Mouse (Mus musculus) heart, postnatal 0 days (tissue): ENCODE measurements around the gene Lgals4. TPM values are rescaled to one million over a fixed set of nuclear protein-coding genes. Genes with fewer than 3 reads are reported as not detected.

Experiments used
- ATAC-seq: fragments of 200-750 bp; cut with Nextera tagmentation; 2 replicates; pipeline ENCODE4 v1.8.0; 2017; ENCODE audit warnings: low read depth, moderate number of reproducible peaks, moderate library complexity; ENCODE audit not compliant: insufficient read depth
- DNase-seq: peaks from one replicate; pipeline ENCODE4 v3.0.0-alpha.2; 2016; ENCODE audit warnings: low spot score
- H3K27ac ChIP-seq: fragments of 300-500 bp; sonication (generic); 2 replicates; pipeline ENCODE4 v1.5.1; 2014; ENCODE audit warnings: low read depth, mild to moderate bottlenecking
- H3K27me3 ChIP-seq: fragments of 300-500 bp; sonication (generic); 2 replicates; pipeline ENCODE4 v1.6.1; 2014; ENCODE audit warnings: low read length, mixed read lengths; ENCODE audit not compliant: control insufficient read depth, insufficient read depth
- H3K36me3 ChIP-seq: fragments of 300-500 bp; sonication (generic); replicated peaks from 2 replicates; pipeline ENCODE4 v1.6.1; 2014; ENCODE audit warnings: low read length, mixed read lengths; ENCODE audit not compliant: control insufficient read depth, insufficient read depth
- H3K4me1 ChIP-seq: fragments of 300-500 bp; sonication (generic); 2 replicates; pipeline ENCODE4 v1.6.1; 2014; ENCODE audit warnings: antibody characterized with exemption; ENCODE audit not compliant: control insufficient read depth, insufficient read depth
- H3K4me2 ChIP-seq: fragments of 300-500 bp; sonication (generic); 2 replicates; pipeline ENCODE4 v1.6.1; 2014; ENCODE audit warnings: low read depth, mild to moderate bottlenecking, low read length, moderate library complexity
- H3K4me3 ChIP-seq: fragments of 300-500 bp; sonication (generic); 2 replicates; pipeline ENCODE4 v1.5.1; 2014; ENCODE audit warnings: low read depth, low read length
- H3K9ac ChIP-seq: fragments of 300-500 bp; sonication (generic); replicated peaks from 2 replicates; pipeline ENCODE4 v1.6.1; 2014; ENCODE audit warnings: low read depth, low read length, mixed read lengths
- H3K9me3 ChIP-seq: fragments of 300-500 bp; sonication (generic); replicated peaks from 2 replicates; pipeline ENCODE4 v1.6.1; 2016; ENCODE audit warnings: low read length; ENCODE audit not compliant: control insufficient read depth
- CTCF ChIP-seq: IDR thresholded peaks from 2 replicates; pipeline ENCODE4 v1.5.1; 2016; ENCODE audit warnings: antibody characterized with exemption, control low read depth, low read depth
- EP300 ChIP-seq: IDR thresholded peaks from 2 replicates; pipeline ENCODE4 v1.6.1; 2016; ENCODE audit warnings: antibody characterized with exemption, low read depth
- WGBS: fragments of 180-500 bp; shearing (Covaris S2); extraction: QIAGEN DNeasy Blood & Tissue Kit; methylation state at CpG from one replicate; pipeline ENCODE4 v1.1.7; 2014; 5-methylcytosine and 5-hydroxymethylcytosine counted together
- polyA plus RNA-seq: library from polyadenylated mRNA; unstranded; fragments of >200 nt; fragmentation: Nextera tagmentation; extraction: Ambion mirVana; gene quantifications from 2 replicates; pipeline ENCODE4 v1.2.1, GENCODE M21; 2015
- total RNA-seq: library from RNA; depleted of rRNA; stranded (reverse); fragments of >200 nt; gene quantifications from 2 replicates; pipeline ENCODE4 v1.2.3, GENCODE M21; 2014; ENCODE audit warnings: low replicate concordance

Lgals4 gene
- total and polyA plus RNA-seq, 2 experiments from 2014 or later: 24.1 to 30.9 TPM

DNA sequence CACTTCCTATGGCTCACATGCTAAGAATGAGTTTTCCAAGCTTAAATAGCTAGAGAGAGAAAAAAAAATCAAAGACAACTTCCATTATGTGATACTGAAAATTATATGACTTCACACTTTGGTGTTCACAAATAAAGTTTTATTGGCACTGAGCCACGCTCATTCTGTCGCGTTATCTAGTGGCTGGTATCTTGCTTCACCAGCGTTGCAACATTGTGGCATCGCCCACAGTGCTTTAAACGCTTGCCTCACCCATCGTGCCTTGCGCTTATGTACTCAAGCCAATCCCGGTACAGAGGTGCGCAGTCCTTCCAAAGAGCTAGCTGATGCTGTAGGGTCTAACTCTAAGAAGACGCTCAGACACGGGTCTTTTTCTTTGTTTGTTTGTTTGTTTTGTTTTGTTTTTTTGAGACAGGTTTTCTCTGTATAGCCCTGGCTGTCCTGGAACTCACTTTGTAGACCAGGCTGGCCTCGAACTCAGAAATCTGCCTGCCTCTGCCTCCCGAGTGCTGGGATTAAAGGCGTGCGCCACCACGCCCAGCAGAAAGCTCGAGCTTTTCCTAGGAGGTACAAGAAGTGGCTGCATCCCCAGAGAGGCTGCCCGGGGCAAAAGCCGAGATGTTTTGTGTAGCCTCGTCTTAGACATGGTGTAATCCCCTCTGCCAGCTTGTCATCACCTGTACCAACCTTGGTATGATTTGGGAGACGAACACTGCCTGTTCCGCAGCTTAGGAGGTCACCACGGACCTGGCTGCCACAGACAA is 37.4 kb downstream of the Lgals4 start:
- ATAC-seq: no peak
- TF ChIP-seq CTCF: no peak
- TF ChIP-seq EP300: no peak
- no peaks in the 10 kb centered on the region for H3K27me3 ChIP-seq
- no peaks in the 10 kb centered on the region for H3K9me3 ChIP-seq
- H3K9ac ChIP-seq: no peak overlapping the region
- H3K27ac ChIP-seq: no peak overlapping the region
- no peaks in the 10 kb centered on the region for H3K4me1 ChIP-seq
- DNase-seq: no peak
- H3K36me3 ChIP-seq: no peaks in the 10 kb centered on the region
- no peak overlapping the region for H3K4me3 ChIP-seq
- 74% methylated on average over 24 of the region's 24 CpGs for WGBS
- no peak overlapping the region for H3K4me2 ChIP-seq

DNA sequence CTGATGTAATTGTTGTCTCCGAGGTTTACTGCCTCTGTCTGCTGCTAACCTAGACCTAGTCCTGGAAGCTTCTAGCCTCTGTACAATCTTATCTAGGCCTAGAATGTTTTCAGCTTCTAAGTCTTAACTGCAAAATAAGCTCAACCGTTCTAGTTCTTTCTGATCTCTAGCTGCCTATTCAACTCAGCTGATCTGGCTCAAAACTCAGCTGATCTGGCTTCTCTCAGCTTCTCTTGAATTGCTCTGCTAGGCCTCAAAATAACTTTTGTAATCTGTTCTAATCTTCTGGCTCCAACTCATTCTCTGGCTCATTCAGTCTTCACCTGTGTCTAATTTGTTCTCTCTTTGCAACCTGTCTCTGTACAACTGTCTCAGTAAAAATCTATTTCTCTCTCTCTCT is 40.9 kb downstream of the Lgals4 start:
- Histone ChIP-seq H3K27me3 (no peaks in the 10 kb centered on the region), H3K9ac (no peak overlapping the region), H3K4me2 (no peak overlapping the region), H3K4me1 (no peaks in the 10 kb centered on the region), H3K9me3 (no peaks in the 10 kb centered on the region), H3K4me3 (no peak overlapping the region), H3K36me3 (no peaks in the 10 kb centered on the region), H3K27ac (no peak overlapping the region)
- ATAC-seq: no peak
- no peak for DNase-seq
- TF ChIP-seq EP300: no peak
- TF ChIP-seq CTCF: no peak
- 56% methylated on average over 2 of the region's 2 CpGs for WGBS

DNA sequence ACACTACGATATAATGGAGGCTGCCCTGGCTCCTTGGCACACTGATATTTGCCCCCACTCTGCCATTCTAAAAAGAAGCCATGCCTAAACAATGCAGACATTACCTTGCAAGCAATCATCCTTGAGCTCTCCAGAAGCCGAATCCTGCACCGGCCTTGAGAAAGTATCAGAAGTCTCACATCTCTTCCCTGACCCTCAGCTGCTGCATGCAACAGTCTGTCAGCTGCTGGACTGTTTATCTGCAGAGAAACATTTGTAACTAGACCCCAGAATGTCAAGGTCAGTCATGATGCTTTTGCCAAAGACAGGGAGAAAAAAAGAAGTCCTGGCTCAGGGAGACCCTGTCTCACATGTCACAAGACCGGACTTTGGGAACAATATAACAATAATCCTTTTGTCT is 42.4 kb downstream of the Lgals4 start:
- Histone ChIP-seq H3K9me3 (no peaks in the 10 kb centered on the region), H3K4me2 (no peak overlapping the region), H3K36me3 (no peaks in the 10 kb centered on the region), H3K9ac (no peak overlapping the region), H3K4me3 (no peak overlapping the region), H3K4me1 (no peaks in the 10 kb centered on the region), H3K27ac (no peak overlapping the region), H3K27me3 (no peaks in the 10 kb centered on the region)
- 63% methylated on average over 4 of the region's 4 CpGs for WGBS
- ATAC-seq: no peak
- no peak for DNase-seq
- no peak for TF ChIP-seq CTCF
- no peak for TF ChIP-seq EP300

DNA sequence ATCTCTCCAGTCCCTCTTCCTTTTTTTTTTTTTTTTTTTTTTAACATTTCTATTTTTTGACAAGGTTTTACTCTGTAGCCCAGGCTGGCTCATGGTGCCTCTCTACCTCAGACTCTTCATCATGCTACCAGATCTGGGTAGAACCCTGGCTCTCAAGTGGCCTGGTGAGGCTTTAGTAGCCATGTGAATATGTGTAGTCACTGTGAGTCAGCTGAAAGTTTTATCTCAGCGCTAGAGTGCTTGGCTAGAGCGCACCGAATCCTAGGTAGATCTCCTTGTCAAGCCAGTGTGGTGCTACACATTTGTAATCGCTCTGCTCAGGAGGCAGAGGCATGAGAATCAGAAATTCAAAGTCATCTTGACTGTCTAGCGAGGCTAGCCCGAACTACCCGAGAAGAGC is 43.5 kb downstream of the Lgals4 start:
- no peak overlapping the region for H3K4me3 ChIP-seq
- WGBS: 72% methylated on average over 7 of the region's 7 CpGs
- ATAC-seq (no peak), DNase-seq (no peak)
- no peaks in the 10 kb centered on the region for H3K9me3 ChIP-seq
- no peaks in the 10 kb centered on the region for H3K36me3 ChIP-seq
- no peaks in the 10 kb centered on the region for H3K27me3 ChIP-seq
- H3K27ac ChIP-seq: no peak overlapping the region
- H3K4me2 ChIP-seq: no peak overlapping the region
- no peak overlapping the region for H3K9ac ChIP-seq
- no peak for TF ChIP-seq CTCF
- TF ChIP-seq EP300: no peak
- H3K4me1 ChIP-seq: no peaks in the 10 kb centered on the region

DNA sequence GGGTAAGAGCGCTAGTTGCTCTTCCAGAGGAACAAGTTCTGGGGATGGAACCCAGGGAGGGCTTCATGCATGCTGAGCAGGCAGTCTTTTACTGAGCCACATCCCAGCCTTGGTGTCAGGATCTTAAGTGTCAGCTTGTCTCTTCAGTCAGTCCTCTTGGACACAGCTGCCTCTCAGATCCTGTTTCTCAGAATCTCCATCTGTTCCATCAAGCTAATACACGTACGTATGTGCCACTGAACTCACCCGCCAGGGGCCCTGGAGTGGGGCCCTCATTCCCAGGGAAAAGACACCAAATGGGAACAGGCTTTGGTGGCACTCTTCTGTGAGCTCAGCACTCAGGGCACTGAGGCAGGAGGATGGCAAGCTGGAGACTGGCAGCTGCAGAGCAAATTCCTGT is 44.2 kb downstream of the Lgals4 start:
- no peak for ATAC-seq
- TF ChIP-seq EP300 (no peak), CTCF (no peak)
- Histone ChIP-seq H3K9ac (no peak overlapping the region), H3K27ac (no peak overlapping the region), H3K4me3 (no peak overlapping the region), H3K4me1 (no peaks in the 10 kb centered on the region), H3K4me2 (no peak overlapping the region), H3K9me3 (no peaks in the 10 kb centered on the region), H3K27me3 (no peaks in the 10 kb centered on the region), H3K36me3 (no peaks in the 10 kb centered on the region)
- no peak for DNase-seq
- 79% methylated on average over 4 of the region's 4 CpGs for WGBS

DNA sequence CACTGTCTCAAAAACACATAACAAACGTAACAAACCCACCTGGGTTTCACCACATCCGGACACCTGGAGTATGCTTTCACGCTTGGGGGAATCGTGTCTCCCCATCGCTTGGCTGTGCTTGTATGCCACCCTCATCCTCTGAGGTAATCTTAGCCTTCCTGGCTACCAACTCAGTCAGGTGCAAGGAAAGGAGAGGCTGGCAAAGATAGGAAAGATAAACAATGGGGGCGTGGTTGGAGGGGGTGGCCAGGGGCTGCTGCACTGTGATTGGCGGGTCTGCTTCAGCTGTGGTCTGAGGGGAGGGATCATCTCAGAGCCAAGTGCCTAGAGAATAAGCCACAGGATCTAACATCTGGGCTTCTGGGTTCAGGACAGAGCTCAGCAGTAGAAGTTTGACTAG is 46.0 kb downstream of the Lgals4 start:
- DNase-seq (no peak), ATAC-seq (no peak)
- Histone ChIP-seq H3K9ac (no peak overlapping the region), H3K4me1 (no peaks in the 10 kb centered on the region), H3K9me3 (no peaks in the 10 kb centered on the region), H3K4me2 (no peak overlapping the region), H3K27me3 (no peaks in the 10 kb centered on the region), H3K27ac (no peak overlapping the region), H3K4me3 (no peak overlapping the region), H3K36me3 (no peaks in the 10 kb centered on the region)
- WGBS: 68% methylated on average over 7 of the region's 7 CpGs
- TF ChIP-seq CTCF (no peak), EP300 (no peak)
